ENCODE assay signal across 9 mouse cellular contexts in the genomic region with DNA sequence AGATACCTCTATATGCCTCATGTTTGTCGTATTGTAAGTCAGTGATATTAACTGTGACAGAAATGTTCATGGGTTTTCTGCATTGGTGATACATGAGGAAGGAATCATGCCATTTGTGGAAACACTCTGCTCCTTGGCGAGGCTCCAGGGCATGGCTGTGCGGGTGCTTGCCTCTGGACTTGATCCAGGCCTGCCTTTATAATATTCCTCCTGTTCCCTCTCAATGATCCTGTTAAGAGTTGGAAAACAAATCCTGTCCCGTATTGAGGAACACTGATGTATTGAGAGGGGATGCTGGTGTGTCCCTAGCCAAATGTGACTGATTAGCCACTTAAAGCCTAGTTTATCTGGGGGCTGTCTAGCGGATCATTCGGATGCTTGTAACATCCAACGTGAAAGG. TPM values are rescaled to one million over a fixed set of nuclear protein-coding genes. Genes with fewer than 3 reads are reported as not detected.
A peak's percentile ranks its signal among the peaks of the same experiment; 100 is the strongest.
DNase-seq lines count a peak whose midpoint lies in the region; ATAC-seq lines count a peak whose summit lies in the region.
"Had no signal": no experiment of that assay in that cellular context is flagged by ENCODE, and none has a peak within 500 bp of the region (broad histone marks: within the 10 kb centered on the region; RNA-seq: fewer than 3 reads in every experiment).

No protein-coding gene starts in this region.

- peak overlapping the region; percentile 66 for H3K27ac ChIP-seq in heart, embryonic 13.5 days (replicated peaks)

- peaks cover 11% of the 10 kb centered on the region for H3K4me1 ChIP-seq in heart, embryonic 13.5 days

- H3K9ac ChIP-seq in heart, embryonic 13.5 days, result peak overlapping the region; percentile 50; the same call in 1 of the 2 replicates

- peaks cover 27% of the 10 kb centered on the region for H3K36me3 ChIP-seq in heart, embryonic 13.5 days
- H3K36me3 ChIP-seq: G1E had no signal

- 0 out of 2 replicates have a peak overlapping the region, but pooled peaks have one; percentile 17 for H3K4me3 ChIP-seq in heart, embryonic 13.5 days

- peak overlapping the region; percentile 52 for H3K4me2 ChIP-seq in heart, embryonic 13.5 days

- ATAC-seq in heart, embryonic 13.5 days (ENCODE audit: extremely low read depth, insufficient number of reproducible peaks, low FRiP score, low TSS enrichment), result no peak

- WGBS in heart, embryonic 13.5 days, result 31% methylated on average over 7 of the region's 7 CpGs

- H3K27me3 ChIP-seq in heart, embryonic 13.5 days (replicated peaks), result no peaks in the 10 kb centered on the region

- no peaks in the 10 kb centered on the region for H3K9me3 ChIP-seq in heart, embryonic 13.5 days
- H3K9me3 ChIP-seq: G1E had no signal

- intact Hi-C loops in heart, postnatal 25 days (cut with DNase I), result no loop called here

- DNase-seq in heart, postnatal 25 days (ENCODE audit: low spot score), result no peak
- peak; percentile 26 for DNase-seq in right cerebral cortex, postnatal 14 days
- DNase-seq in right cerebral cortex, adult 2 months (ENCODE audit: low spot score in 2 of 2), result no peak
- peak; percentile 93 for DNase-seq in cerebellum, postnatal 10 days
- peak; percentile 44 for DNase-seq in kidney, postnatal 14 days
- no peak for DNase-seq in ovary, postnatal 10 days (ENCODE audit: low spot score)
- DNase-seq in embryo, embryonic 10 days (ENCODE audit: low spot score), result no peak

RNA-seq across cellular contexts. Expression of a gene that starts 11.7 kb away (rescaled TPM):
- polyA plus RNA-seq in heart, embryonic 13.5 days (2015; fragmentation: Nextera tagmentation; extraction: Ambion mirVana), result 33.9 and 37.4 TPM in 2 replicates
- total RNA-seq in heart, postnatal 25 days (2021), result 1 to 10 TPM; 6.5 to 6.9 TPM
- polyA plus RNA-seq: G1E had no signal

Comparison
In these comparisons a context has a peak if more than half of its experiments do, and no peak if none do; other contexts are left out.
1. DNase-seq: peak in right cerebral cortex, postnatal 14 days (single experiment), cerebellum, postnatal 10 days (2 of 2) and kidney, postnatal 14 days (single experiment); none in heart, postnatal 25 days (single experiment), right cerebral cortex, adult 2 months (0 of 2), ovary, postnatal 10 days (single experiment) and embryo, embryonic 10 days (single experiment).